Mouse (Mus musculus): ENCODE measurements at regions not wholly inside any gene's neighbourhood (a gene's known extent, or its start where the extent isn't known, plus 50 kb on each side); places are given as distances from the start of the nearest gene placed in this dataset.

DNA sequence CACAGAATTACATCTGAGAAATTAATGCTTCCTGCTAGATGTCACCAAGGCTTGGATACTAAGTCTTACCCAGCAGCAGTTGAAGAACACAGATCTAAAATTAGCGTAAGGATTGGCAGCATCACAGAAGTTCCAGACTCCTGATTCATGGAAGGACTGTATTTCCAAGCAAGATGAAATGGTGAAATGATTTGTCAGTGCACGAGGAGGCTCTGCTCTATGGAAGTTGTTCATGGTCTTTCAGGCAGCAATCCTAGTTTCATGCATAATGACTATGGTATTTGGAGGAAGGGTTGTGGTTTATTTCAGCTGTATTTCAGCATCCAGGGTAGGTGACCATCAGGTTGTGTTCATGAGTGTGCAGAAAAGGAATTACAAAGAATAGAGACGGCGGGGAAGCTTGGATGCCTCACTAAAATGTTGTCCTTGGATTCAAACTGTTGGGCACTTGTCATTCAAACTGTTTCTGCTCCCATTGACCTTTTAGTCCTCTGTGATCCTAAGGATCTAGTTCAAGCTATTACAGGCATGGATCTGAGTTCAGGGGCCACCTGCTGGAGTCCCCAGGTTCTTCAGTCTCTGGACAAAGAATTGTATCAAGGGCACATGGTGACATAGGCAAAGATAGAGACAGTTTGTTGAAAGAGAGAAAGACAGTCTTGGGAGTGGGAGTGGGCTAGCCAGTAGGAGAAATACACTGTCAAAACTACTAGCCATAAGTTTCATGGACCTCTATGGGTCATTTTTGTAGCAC lies 1411.6 kb upstream of the A1bg start:
- no peak for DNase-seq

DNA sequence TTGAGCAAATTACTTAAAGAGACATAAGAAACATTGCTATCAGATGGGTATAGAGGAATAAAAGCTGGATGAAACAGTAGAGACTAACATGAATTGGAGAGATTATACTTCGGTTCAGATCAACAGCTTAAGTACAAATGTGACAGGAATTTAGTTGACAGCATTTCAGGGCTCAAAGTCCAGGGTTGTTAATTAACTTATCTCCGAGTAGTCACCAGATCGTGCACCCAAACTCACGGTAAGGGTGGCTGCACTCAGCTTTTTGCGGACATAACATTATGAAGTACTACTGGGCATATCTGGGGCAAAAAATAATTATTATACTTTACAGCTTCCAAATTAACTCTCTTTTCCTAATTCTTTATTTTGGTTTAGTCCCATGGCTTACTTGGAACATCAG lies 1409.3 kb upstream of the A1bg start:
- no peak for DNase-seq

DNA sequence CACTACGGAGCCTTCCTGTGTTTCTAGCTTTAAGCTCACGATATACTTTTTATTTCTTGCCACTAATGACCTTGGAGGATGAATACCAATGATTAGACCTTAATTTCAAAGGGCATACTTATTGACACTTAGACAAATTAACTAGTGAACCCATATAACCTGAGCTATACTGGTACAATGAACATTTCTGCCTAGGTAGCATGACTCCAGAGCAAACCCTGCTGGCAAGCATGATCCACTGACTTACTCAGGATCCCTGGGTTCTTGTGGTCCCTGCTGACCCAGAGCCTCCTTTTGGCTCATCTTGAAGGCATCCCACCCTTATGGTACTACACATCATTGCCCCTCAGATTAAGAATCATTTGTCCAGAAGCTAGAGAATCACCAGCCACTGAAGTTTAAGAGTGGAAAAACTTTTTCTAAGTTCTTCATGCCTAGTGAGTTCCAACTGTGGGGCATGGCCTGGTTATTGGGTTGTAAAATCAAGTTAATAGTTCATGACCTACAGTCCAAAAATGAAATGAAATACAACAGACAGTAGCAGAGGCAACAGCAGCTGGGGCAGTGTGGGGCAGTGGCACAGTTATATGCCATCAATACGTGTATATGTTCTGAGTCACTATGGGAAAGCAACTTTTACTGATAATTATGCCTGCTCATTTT lies 1408.5 kb upstream of the A1bg start:
- DNase-seq: no peak

DNA sequence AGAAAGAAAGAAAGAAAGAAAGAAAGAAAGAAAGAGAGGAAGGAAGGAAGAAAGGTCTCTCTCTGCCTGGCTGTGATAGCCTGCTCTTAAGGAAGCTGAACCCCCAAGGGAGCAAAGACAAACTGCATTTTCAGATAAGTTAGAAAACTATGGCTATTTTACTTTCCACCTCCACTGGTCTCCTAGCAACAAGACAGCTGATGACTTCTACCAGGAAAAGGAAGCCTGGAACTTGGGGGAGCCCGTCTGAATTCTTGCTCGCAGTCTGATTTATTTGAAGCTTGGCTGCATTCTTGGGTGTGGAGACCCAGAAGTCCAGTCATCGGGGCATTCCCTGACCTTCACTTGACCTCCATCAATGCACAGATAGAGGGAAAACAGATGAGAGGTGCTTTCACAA lies 1406.1 kb upstream of the A1bg start:
- peak; percentile 52 for DNase-seq

DNA sequence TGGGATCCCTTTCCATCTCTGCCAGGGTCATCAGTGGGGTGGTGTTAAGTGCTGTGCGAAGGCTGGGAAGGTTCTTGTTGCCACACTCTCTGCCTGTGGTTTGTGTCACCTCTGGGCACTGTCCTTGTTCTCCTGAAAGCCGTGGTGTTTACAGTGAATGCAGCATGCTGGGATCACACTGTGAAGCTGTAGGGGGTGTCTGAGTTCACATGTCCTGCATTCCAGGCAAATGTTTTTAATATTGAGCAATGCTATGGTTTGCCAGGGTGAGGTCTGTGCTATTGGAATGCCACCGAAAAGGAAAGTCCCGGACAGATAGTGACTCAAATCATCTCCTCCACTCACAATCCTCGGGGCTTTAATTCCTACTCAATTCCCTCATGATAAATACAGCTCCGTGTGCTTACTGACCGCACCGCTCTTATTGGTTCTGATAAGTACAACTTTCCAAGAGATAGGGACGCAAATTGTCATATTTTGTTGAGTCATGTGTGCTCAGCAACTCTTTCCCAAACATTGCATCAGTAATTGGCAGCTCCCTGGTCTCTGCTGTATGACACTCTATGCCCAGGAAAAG lies 1405.6 kb upstream of the A1bg start:
- DNase-seq: peak; percentile 80

DNA sequence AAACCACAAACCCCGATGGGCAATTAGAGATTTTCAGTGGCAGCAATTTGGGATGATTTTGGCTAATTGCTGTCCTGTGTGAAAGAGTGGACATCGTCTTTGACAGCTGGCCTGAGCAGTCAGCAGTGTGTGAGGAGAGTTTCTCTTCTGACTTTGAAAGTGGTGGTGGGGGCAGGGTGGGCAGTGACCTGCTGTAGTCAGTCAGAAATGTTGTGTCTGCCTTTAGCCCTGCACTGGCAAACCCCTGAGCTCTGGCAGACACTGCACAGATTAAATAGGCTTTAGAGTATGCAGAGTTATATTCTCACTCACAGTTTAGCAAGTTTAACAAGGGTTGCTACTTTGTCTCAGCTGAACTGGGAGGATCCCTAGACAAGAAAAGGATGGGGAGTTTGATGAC lies 1404.7 kb upstream of the A1bg start:
- DNase-seq: no peak

DNA sequence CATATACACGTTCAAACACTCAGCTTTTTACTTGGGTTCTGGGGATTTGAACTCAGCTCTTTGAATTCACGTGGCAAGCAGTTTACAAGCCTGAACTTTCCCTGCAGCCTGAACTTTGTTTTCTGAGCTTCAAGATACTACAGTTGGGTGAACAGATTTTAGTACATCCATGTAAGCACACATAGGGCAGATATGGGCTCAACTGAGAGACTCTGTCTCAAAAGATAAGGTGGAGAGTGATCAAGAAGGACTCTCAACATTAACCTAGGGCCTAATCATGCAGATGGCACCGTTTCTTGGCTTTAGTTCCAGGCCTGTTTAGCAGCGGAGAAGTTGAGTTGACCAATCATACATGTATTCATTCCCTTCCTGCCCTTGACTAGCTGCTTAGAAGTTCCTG lies 1403.7 kb upstream of the A1bg start:
- no peak for DNase-seq

DNA sequence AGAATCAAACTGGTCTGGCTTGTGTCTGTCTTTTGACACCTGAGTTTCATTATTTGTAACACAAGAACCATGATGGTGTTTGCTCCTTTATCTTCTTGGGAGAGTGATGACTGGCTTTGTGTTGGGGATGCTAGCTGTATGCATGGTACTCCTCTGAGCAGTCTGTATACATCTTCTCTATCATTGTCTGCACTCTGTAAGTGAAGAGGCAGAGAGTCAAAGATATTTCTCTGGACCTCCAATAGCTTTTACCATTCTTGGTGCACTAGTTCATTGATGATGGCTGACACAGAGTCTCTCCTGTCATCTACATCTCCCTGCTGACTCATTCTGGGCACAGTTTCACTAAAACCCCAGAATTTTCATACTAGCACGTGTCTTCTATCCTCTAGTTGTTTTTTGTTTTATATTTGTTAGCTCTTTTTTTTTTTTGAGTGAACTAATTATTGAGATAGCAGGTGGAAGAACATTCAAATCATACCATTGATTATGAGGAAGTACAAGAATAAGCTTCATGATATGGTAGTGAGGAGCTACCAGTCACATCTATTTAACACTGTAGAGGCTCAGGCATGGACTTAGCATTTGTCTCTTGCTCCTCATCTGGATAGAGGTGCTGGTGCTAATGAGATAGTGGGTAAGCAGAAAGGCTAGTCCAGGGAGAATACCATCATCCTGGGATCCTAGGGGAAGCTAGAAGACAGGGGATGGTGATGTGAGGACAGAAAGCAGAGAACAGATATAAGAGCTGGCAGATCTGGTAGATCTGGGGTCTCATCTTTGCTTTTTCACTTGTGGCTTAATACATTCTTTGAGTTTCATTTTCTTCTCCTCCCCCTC lies 1402.9 kb upstream of the A1bg start:
- no peak for DNase-seq

DNA sequence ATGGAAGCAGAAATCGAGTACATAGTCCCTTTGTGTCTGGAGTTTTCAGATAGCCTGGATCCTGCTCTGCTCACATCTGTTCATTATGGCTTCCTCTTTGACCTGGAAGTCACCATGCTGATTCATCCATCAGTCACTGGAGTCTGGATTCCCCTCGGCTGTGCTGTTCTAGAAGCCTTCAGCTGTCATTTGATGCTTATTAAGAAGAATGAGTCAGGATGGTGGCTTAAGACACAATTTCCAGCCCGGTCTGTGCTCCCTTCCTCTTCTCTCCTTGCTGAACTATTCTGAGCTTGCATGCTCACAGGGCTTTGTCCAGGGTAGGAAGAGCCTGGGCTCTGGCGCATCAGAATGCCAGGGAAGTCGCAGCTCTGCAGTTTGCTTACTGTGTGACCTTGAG lies 1398.2 kb upstream of the A1bg start:
- peak; percentile 57 for DNase-seq

DNA sequence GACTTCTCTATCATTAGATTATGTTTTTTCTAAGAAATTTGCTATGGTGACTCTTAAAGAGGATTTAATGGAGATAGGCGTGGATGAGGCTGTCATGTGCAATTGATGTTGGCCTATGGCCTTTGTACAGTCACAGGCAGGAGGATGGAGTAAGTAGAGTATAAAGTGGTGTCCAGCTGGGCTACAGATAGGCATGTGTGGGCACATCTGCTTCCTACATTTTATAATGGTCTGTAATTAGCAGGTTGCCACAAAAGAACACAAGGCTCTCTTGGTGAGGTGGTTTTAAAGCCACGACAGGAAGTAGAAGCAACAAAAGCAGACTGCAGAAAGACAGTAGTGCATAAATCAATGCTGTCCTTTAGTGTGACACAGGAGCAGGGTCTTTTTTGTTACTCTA lies 1391.6 kb upstream of the A1bg start:
- no peak for DNase-seq

DNA sequence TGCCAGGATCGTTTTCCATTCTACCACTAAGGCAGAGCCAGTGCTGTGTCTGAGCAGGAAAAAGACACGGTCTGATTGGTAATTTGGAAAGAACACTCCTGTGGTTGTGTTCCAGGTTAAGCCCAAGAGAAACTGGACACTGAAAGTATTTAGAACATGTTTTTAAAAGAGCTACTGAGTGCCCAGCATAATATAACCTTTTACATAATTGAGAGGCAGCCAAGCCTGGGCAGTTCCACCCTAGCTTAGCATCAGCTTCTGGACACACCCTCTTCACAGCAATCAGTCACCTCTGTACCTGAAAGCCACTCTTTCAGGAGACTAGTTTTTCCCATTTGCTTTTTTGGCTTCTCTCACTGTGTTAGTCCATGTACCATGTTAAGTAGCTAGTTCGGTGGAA lies 1379.4 kb upstream of the A1bg start:
- no peak for DNase-seq

DNA sequence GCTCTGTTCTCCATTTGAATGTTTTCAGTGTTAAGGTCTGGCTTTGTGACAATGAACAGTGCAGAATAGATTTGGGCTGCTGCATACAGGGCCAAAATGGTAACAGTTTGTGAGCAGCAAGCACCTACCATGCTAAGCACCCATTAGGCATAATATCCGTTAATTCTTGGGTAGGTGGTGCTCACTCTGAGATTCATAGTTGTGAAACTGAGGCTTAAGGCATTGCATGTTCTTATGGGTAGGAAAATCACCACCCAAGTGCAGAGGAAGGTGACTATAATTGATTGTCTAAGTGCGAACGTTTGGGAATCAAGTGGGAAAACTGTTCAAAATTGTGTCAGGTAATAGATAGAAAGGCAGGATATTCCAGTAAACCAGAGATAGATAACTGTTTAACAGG lies 1378.8 kb upstream of the A1bg start:
- no peak for DNase-seq

DNA sequence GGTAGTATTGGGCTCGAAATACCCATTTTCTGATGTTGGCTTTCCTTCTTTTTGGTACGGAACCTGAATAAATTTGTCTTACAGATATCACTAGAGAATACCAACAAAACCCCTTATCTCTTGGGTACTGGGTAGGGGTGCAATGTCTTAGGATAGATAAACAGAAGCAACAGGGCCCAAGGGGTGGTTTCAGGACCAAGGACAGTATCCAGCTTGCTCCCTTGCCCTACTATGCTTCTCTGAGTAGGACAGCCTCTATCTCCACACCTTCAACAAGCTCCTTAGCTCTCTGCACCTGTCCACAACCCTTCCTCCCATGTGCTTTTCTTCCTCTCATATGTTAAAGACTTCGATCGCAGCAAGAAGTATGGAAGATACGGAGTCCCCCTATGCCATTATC lies 1374.3 kb upstream of the A1bg start:
- no peak for DNase-seq

DNA sequence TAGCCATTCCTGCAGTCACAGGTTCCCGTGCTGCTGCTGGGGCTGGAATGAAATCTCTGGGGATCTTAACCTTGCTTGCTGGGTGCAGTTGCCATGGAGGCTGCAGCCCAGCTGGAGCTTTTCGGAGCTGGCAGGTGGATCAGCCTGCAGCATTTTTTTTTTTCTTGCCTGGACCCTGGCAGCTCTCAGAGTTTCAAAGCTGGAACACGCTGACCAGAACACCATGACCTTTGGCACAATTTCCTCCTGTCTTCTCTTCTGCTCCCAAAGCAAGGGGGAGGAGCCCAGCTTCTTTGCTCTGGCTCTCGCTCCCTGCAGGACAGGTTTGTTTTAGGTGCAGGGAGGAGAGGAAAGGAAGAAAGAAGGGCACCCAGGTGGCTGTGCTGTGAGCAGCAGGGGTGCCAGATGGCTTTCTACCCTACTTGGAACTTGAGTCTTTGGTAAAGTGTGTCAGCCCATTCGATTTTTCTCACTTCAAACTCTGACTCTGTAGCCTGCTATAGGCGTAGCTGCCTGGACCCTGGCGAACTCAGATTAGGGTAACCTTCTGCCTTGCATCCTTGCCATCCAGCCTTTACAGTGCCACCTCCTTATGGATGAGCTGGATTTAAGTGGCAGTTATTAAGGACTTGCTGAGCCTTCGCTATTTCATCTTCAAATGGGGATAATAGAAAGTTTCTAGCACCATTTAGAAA lies 1372.6 kb upstream of the A1bg start:
- peak; percentile 86 for DNase-seq

DNA sequence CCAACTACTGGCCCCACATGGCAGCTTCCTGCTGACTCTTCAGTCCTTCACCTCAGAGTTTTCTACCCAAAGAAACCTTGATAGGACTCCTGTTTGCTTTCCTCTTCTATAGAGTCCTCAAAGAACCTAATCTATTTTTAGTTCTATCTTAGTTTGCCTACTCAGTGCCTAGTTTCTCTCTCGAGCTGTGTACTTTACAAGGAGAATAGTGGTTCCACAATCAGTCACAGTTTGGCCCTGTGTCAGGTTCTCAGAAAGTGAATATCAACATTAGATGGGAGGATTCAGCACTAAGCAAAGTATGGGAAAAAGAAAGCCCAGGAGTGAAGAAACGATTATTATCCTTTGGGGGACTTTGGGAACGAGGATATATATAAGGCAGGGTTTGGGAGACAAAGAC lies 1372.0 kb upstream of the A1bg start:
- no peak for DNase-seq

DNA sequence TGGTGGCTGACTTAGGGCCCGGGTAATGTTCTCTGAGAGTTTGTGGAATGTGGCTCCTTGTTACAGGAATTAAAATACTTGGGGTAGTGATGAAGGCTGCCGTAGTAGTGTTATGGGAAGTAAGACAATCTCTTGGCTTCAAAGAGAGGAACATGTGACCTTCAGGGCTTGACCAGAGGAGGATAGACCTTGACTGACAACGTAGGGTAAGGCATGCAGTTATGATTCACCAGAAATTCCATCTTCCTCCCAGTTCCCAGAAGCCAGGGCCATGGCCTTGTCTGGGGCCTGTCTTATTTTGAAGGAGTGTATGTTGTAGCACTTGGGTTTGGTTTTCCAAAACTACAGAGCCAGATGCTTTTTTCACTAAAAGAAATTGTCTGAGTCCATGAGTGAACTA lies 1370.1 kb upstream of the A1bg start:
- DNase-seq: peak; percentile 82

DNA sequence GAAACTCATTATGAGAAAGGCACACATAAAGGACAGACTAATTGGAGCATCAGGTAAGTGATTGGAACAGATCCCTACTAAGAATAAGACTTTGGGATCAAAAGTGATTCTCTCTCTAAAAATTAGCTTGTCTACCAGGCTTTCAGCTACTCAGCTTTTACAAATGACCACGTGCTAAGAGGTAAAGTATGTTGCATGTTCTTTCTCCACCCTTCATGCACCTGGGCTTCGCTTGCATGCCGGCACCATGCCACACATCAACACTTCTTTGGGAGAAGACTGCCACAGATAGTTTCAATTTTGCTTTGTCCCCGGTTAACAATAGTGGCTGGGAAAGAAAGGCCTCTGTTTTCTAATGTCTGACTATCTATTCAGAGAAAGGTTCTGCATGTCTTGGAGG lies 1367.9 kb upstream of the A1bg start:
- no peak for DNase-seq

DNA sequence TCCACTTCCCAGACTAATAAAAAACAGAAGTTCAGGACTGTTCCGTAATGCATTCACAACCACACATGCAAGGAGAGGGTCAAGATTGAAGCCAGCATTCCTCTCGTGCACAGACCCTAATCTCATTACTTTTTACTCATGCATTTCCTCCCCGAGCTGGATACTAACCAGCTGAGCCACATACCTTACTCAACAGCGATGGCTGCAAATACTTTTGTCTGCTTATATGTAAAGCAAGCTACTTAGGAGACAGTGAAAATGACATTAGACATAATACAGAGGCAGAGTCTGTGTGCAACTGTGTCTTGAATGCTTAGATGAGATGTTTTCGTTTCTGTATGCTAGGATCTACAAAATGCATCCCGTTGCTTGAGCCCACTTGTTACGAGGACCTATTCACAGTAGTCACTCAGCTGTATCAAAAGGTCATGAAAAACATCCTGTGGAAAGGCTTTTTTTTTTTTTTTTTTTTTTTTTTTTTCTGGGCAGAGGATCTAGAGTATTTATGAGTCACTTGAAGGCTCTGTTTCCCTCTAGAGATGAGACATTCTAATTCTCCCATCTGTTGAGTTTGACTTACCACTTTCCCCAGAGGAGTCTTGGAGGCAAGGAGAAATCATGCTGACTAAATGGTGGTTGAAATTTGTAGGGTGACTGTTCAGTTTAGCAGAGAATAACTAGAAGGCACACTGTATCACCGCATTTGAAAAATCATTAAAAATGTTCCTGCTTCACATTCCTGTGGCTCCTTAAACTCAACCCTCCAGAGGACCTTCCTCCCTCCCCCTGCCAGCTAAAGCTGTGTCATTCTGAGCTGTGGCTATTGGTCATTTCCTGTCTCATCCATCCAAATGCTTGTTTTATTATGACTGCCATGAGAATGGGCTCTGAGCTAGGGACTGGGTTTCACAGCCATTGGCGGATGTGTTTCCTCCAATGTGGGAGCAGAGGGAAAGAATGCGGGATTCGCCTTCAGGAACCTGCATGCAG lies 1364.1 kb upstream of the A1bg start:
- DNase-seq: peak; percentile 50

DNA sequence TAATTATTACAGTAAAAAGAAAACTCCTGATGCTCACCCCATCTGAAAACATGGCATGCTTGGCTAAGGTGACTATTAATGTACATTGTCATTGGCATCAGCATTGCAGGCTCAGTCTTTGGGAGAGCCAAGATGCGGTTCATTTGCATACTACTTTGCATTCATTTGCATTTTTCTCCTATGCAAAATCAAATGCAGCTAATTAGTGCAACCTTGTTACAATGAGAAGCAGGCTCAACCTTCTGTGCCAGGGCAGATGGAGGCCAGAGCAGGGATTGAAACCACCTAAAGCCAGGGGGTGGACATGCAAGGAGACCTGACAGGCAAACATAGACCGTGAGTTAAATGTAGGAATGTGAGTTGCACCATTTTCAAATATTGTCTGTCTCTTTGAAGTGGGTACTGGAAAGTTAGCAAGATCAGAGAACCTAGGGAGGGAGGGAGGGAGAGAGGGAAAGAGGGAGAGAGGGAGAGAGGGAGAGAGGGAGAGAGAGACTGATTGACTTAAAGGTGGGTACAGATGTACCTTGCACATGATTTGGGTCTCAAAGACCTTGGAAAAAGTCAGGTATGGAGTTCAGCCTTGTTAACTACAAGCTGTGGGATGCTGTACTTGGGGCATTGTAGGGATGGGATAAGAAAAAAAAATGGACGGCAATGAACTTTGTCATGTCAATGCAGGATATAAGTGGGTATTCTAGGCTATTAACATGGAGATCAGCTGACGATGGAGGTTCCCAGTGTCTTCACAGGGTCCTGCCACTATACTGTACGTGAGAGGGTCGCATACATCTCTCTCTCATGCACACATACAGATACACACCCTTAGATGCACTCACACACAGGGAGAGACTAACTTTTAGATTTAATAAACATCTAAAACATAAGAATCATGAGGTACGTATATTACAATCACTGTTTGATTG lies 1362.1 kb upstream of the A1bg start:
- DNase-seq: no peak

Data from adrenal gland, adult 2 months (tissue).